Mouse (Mus musculus) liver, embryonic 13.5 days (tissue): ENCODE results near the gene Hoxb4. TPM values are rescaled to one million over a fixed set of nuclear protein-coding genes. Genes with fewer than 3 reads are reported as not detected.

Experiments used
- ATAC-seq: fragments of 200-750 bp; cut with Nextera tagmentation; 2 replicates; pipeline ENCODE4 v1.8.0; 2017; ENCODE audit warnings: low read depth, mild to moderate bottlenecking, moderate number of reproducible peaks, moderate library complexity
- DNase-seq: peaks from one replicate; pipeline ENCODE4 v3.0.0; 2022
- H3K27ac ChIP-seq: fragments of 300-500 bp; sonication (generic); 2 replicates; pipeline ENCODE4 v1.5.1; 2015; ENCODE audit warnings: moderate library complexity, mild to moderate bottlenecking, inconsistent platforms
- H3K27me3 ChIP-seq: fragments of 300-500 bp; sonication (generic); 2 replicates; pipeline ENCODE4 v1.6.1; 2015; ENCODE audit warnings: mild to moderate bottlenecking, inconsistent platforms
- H3K36me3 ChIP-seq: fragments of 300-500 bp; sonication (generic); 2 replicates; pipeline ENCODE4 v1.6.1; 2015; ENCODE audit warnings: mild to moderate bottlenecking, inconsistent platforms
- H3K4me1 ChIP-seq: fragments of 300-500 bp; sonication (generic); replicated peaks from 2 replicates; pipeline ENCODE4 v1.6.1; 2015; ENCODE audit warnings: inconsistent platforms
- H3K4me2 ChIP-seq: fragments of 300-500 bp; sonication (generic); 2 replicates; pipeline ENCODE4 v1.6.1; 2015; ENCODE audit warnings: inconsistent platforms, mild to moderate bottlenecking, moderate library complexity
- H3K4me3 ChIP-seq: fragments of 300-500 bp; sonication (generic); replicated peaks from 2 replicates; pipeline ENCODE4 v1.5.1; 2015; ENCODE audit warnings: mild to moderate bottlenecking, inconsistent platforms
- H3K9ac ChIP-seq: fragments of 300-500 bp; sonication (generic); 2 replicates; pipeline ENCODE4 v1.6.1; 2015; ENCODE audit warnings: mild to moderate bottlenecking, inconsistent platforms
- H3K9me3 ChIP-seq: fragments of 300-500 bp; sonication (generic); replicated peaks from 2 replicates; pipeline ENCODE4 v1.6.1; 2016; ENCODE audit warnings: inconsistent platforms
- WGBS: fragments of 180-500 bp; shearing (Covaris S2); methylation state at CpG from one replicate; pipeline ENCODE4 v1.1.7; 2015; ENCODE audit not compliant: insufficient replicate concordance; 5-methylcytosine and 5-hydroxymethylcytosine counted together
- polyA plus RNA-seq: library from polyadenylated mRNA; unstranded; fragments of >200 nt; fragmentation: Nextera tagmentation; extraction: Ambion mirVana; gene quantifications from 2 replicates; pipeline ENCODE4 v1.2.1, GENCODE M21; 2015

Gene Hoxb4
- polyA plus RNA-seq, 1 experiment from 2014 or later: 0.16 TPM

DNA sequence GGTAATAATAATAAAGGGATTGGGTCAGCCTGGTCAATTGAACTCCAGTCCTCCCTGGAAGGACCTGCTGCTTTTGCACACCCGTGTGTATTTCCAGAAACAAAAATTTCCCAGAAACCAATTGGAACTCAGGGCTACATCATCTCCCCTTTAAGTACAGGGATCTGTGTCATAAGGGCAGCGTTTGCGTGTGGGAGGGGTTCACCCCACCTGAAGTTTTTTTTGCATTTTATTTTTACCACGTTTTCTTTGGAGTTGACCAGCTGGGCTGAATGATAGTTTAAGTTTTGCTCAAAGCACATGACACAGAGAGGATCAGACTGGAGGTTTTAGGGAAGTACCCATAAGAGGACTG, 24.5 kb downstream of the Hoxb4 start:
- Histone ChIP-seq H3K4me2 (no peak overlapping the region), H3K4me1 (peaks cover 7% of the 10 kb centered on the region; the same call in 1 of the 2 replicates), H3K27ac (no peak overlapping the region), H3K9ac (no peak overlapping the region), H3K36me3 (no peaks in the 10 kb centered on the region), H3K4me3 (no peak overlapping the region), H3K27me3 (peaks cover 98% of the 10 kb centered on the region), H3K9me3 (no peaks in the 10 kb centered on the region)
- no peak for DNase-seq
- 6% methylated on average over 4 of the region's 4 CpGs for WGBS
- ATAC-seq: no peak

DNA sequence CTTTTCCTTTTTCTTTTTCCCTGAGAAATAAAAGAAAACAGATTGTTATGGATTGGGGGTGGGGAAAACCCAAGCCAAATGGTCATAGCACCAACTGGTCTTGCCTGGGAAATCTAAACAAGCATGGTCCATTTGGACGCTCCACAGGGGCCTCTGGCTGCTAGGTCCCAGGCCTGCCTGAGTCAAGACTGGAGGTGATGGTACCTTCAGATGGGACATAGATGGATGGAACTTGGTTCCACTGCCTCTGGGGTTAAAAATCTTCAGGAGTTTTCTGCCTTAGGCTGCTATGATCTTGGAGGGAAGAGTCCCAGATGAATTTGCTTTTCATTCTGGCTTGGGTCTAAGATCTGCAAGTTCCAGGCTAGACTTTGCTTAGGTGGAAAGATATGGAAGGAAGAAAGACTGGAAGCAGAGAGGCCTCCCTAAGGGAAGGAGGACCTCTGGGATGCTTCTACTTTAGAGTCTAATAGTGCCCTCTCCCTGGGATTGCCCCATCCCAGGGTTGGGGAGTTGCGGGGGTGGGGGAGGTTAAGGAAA, 25.2 kb downstream of the Hoxb4 start:
- H3K4me1 ChIP-seq: peaks cover 7% of the 10 kb centered on the region; the same call in 1 of the 2 replicates
- H3K9ac ChIP-seq: no peak overlapping the region
- H3K36me3 ChIP-seq: no peaks in the 10 kb centered on the region
- H3K9me3 ChIP-seq: no peaks in the 10 kb centered on the region
- peaks cover 97% of the 10 kb centered on the region for H3K27me3 ChIP-seq
- DNase-seq (no peak), ATAC-seq (no peak)
- WGBS: 51% methylated on average over 2 of the region's 2 CpGs
- no peak overlapping the region for H3K4me2 ChIP-seq
- H3K4me3 ChIP-seq: no peak overlapping the region
- no peak overlapping the region for H3K27ac ChIP-seq

DNA sequence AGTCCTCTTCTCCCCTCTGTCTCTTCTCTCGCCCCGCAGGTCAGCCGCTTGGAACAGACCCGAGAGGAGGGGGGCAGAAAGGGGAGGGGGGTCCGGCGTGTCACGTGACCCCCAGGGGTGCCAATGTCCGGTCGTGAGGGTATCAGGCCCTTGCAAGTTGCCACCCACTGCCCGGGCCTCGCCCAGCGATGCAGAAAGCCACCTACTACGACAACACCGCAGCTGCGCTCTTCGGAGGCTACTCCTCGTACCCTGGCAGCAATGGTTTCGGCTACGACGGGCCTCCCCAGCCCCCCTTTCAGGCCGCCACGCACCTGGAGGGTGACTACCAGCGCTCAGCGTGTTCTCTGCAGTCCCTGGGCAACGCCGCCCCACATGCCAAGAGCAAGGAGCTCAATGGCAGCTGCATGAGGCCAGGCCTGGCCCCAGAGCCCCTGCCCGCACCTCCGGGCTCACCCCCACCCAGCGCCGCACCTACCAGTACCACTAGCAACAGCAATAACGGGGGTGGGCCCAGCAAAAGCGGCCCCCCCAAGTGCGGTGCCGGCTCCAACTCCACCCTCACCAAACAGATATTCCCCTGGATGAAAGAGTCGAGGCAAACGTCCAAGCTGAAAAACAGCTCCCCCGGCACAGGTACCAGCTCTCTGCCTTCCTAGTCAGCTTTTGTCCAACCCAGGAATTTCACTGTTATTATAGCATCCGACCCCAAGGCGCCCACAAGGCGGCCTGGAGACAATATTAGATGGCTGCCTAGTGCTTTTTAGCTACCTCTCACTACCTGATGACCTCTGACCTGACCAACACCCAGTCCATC, 26.2 kb downstream of the Hoxb4 start:
- H3K9me3 ChIP-seq: no peaks in the 10 kb centered on the region
- H3K4me2 ChIP-seq: no peak overlapping the region
- no peaks in the 10 kb centered on the region for H3K36me3 ChIP-seq
- no peak for DNase-seq
- H3K9ac ChIP-seq: no peak overlapping the region
- no peak for ATAC-seq
- H3K27me3 ChIP-seq: peaks cover 97% of the 10 kb centered on the region
- H3K4me3 ChIP-seq: no peak overlapping the region
- WGBS: 37% methylated on average over 35 of the region's 40 CpGs
- peak overlapping the region; percentile 55 for H3K27ac ChIP-seq
- peaks cover 4% of the 10 kb centered on the region; the same call in 1 of the 2 replicates for H3K4me1 ChIP-seq

DNA sequence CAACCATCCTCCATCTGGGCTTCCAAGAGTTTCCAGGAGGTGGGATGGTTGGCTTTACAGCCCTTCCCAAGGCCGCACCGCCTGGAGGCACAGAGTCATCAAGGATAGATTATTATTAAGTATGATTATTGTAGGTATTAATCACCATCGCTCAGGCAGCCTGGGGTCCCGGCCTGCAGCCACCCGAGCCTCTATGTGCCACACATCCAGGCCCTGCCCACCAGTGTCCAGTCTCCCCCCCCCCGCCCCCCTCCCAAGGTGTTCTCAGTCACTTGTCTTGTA, 26.8 kb downstream of the Hoxb4 start:
- peaks cover 97% of the 10 kb centered on the region for H3K27me3 ChIP-seq
- WGBS: 44% methylated on average over 6 of the region's 6 CpGs
- no peak overlapping the region for H3K4me3 ChIP-seq
- peaks cover 4% of the 10 kb centered on the region; the same call in 1 of the 2 replicates for H3K4me1 ChIP-seq
- no peak overlapping the region for H3K9ac ChIP-seq
- H3K4me2 ChIP-seq: no peak overlapping the region
- no peaks in the 10 kb centered on the region for H3K36me3 ChIP-seq
- no peak for DNase-seq
- no peak overlapping the region for H3K27ac ChIP-seq
- no peak for ATAC-seq
- no peaks in the 10 kb centered on the region for H3K9me3 ChIP-seq

DNA sequence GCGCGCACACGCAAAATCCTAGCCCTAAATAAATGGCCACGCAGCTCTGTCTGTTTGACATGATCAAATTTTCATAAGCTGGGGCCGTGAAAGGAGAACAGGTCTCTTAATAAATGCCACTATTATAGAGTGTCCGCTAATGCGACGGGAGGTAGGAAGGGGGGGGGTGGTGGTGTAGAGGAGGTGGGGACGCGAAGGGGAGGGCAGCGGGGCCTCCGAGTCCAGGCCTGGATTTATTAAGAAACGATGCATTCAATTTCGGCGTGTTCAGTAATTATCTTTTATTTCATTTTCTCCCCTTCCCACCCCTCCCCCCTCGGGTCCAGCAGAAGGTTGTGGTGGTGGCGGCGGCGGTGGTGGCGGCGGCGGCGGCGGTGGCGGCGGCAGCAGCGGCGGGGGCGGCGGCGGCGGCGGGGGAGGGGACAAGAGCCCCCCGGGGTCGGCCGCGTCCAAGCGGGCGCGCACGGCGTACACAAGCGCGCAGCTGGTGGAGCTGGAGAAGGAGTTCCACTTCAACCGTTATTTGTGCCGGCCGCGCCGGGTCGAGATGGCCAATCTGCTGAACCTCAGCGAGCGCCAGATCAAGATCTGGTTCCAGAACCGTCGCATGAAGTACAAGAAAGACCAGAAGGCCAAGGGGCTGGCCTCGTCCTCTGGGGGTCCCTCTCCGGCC, 27.3 kb downstream of the Hoxb4 start:
- WGBS: 7% methylated on average over 48 of the region's 56 CpGs
- Histone ChIP-seq H3K4me2 (peak overlapping the region; percentile 49), H3K4me1 (peaks cover 4% of the 10 kb centered on the region; the same call in 1 of the 2 replicates), H3K4me3 (peak overlapping the region; percentile 35), H3K36me3 (no peaks in the 10 kb centered on the region), H3K27ac (no peak overlapping the region), H3K9me3 (no peaks in the 10 kb centered on the region), H3K9ac (no peak overlapping the region), H3K27me3 (peaks cover 97% of the 10 kb centered on the region)
- no peak for ATAC-seq
- DNase-seq: no peak

DNA sequence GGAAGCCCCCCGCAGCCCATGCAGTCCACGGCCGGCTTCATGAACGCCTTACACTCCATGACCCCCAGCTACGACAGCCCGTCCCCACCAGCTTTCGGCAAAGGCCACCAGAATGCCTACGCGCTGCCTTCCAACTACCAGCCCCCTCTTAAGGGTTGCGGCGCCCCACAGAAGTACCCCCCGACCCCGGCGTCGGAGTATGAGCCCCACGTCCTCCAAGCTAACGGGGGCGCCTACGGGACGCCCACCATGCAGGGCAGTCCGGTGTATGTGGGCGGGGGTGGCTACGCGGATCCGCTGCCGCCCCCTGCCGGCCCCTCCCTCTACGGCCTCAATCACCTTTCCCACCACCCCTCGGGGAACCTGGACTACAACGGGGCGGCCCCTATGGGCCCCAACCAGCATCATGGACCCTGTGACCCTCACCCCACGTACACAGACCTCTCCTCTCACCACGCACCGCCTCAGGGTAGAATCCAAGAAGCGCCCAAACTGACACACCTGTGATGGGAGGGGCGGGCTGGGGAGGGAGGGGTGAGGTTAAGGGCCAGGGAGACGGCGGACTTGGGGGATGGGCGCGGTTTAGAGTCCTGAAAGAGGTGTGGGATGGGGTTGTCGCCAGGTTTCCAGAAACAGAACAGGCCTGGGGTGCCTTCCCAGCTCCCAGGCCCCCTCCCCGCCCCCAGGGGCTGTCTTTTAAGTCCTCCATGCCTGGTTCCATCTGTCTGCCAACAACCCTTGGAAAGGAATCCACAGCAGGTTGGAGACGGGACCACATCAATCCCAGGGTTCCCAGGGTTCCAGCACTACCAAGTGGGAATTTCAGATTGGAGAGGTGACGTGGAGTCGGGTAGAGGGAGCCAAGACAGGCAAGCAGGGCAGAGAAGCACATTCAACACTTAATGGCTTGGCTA, 28.1 kb downstream of the Hoxb4 start:
- Histone ChIP-seq H3K4me3 (peak overlapping the region; percentile 35), H3K27ac (no peak overlapping the region), H3K27me3 (peaks cover 97% of the 10 kb centered on the region), H3K9ac (no peak overlapping the region), H3K4me1 (peaks cover 4% of the 10 kb centered on the region; the same call in 1 of the 2 replicates), H3K4me2 (peak overlapping the region; percentile 49), H3K9me3 (no peaks in the 10 kb centered on the region), H3K36me3 (no peaks in the 10 kb centered on the region)
- ATAC-seq: no peak
- WGBS: 18% methylated on average over 45 of the region's 45 CpGs
- no peak for DNase-seq

DNA sequence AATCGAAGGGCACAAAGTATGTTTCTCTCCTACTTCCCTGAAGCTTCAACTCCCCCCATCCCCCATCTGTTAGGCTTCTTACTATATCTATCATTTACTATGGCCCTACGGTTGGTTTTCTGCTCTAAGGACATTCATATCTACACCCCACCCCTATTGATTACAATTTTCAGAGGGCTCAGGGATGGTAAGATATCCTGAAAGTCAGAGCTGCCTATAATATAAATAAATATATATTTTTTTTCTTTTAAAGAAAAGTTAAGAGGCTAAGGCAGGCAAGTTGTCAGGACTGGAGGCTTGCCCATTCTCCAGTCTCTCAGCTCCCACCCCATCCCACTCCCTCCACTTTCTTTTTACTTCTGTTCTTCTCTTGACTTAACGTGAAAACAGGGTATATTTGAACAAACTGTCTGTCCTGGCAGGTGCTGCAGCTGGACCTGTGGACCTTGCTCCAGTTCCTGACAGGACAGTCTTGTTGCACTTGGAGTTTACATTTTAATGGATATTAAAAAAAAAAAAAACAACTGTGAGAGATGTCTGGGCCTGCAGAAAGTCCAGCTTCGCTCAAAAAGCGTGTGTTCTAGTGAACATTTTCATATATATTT, 29.0 kb downstream of the Hoxb4 start:
- peaks cover 97% of the 10 kb centered on the region for H3K27me3 ChIP-seq
- 0 out of 2 replicates have a peak, but pooled peaks cover 4% of the 10 kb centered on the region for H3K4me1 ChIP-seq
- H3K9me3 ChIP-seq: no peaks in the 10 kb centered on the region
- 53% methylated on average over 5 of the region's 5 CpGs for WGBS
- H3K4me2 ChIP-seq: no peak overlapping the region
- H3K9ac ChIP-seq: no peak overlapping the region
- H3K4me3 ChIP-seq: no peak overlapping the region
- ATAC-seq (no peak), DNase-seq (no peak)
- no peaks in the 10 kb centered on the region for H3K36me3 ChIP-seq
- H3K27ac ChIP-seq: no peak overlapping the region

DNA sequence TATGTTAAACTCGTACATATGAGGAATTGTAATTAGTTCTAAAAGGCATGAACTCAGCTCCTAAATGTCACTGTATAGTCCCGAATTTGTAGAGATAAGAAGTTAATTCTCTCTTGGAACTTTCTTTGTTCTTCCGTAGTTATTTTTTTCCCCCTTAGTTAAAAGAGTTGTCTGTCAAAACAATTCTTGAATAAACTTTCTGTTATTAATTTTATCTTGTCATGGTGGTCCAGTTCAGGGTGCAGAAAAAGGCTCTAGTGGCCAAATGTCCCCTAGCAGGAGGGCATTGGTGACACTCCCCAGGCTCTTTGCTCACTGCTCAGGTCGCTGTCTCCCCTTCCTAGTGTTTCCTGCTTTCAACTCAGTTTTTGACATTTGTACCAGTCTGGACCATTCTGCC, 29.6 kb downstream of the Hoxb4 start:
- 23% methylated on average over 4 of the region's 4 CpGs for WGBS
- 0 out of 2 replicates have a peak, but pooled peaks cover 4% of the 10 kb centered on the region for H3K4me1 ChIP-seq
- H3K9ac ChIP-seq: no peak overlapping the region
- DNase-seq: no peak
- ATAC-seq: no peak
- no peaks in the 10 kb centered on the region for H3K9me3 ChIP-seq
- H3K4me3 ChIP-seq: no peak overlapping the region
- peaks cover 97% of the 10 kb centered on the region for H3K27me3 ChIP-seq
- H3K4me2 ChIP-seq: no peak overlapping the region
- H3K27ac ChIP-seq: no peak overlapping the region
- H3K36me3 ChIP-seq: no peaks in the 10 kb centered on the region

DNA sequence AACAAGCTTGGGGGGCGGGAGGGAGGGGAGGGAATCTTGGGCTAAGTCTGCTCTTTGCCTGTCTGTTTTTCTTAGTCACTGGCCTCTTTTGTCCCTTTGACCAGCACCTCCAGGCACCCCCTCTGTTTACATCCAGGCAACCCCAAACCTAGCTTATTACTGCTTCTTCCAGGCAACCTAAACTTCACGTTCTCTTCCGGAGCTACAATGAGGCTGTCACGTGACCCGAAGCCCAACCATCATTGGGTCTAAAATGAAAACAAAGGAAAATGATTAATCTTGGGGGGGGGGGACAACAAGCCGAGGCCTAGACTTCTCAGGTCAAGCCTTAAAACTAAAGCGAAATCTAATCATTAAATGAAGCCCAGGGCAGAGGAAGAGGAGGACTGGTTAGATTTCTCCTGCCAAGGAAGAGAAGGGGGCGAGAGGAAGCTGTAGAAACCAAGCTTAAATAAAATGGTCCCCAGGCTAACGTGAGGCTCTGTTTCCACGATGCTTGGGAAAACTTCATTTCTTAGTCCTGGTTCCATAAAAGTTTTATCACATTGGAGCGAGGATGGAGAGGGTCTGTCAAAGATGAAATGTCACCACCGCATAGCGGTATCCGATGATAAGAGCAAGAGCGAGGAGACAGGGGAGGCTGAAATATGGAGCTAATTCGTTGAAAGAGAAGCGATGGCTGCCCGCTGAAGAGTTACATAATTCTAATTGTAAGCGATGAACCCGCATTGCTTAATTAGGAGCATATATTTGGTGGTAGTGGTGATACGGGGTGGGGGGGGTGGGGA, 30.3 kb downstream of the Hoxb4 start:
- Histone ChIP-seq H3K4me1 (0 out of 2 replicates have a peak, but pooled peaks cover 4% of the 10 kb centered on the region), H3K9me3 (no peaks in the 10 kb centered on the region), H3K36me3 (no peaks in the 10 kb centered on the region), H3K9ac (no peak overlapping the region), H3K4me3 (no peak overlapping the region), H3K27me3 (peaks cover 97% of the 10 kb centered on the region), H3K27ac (no peak overlapping the region), H3K4me2 (no peak overlapping the region)
- DNase-seq: no peak
- no peak for ATAC-seq
- 21% methylated on average over 21 of the region's 21 CpGs for WGBS

DNA sequence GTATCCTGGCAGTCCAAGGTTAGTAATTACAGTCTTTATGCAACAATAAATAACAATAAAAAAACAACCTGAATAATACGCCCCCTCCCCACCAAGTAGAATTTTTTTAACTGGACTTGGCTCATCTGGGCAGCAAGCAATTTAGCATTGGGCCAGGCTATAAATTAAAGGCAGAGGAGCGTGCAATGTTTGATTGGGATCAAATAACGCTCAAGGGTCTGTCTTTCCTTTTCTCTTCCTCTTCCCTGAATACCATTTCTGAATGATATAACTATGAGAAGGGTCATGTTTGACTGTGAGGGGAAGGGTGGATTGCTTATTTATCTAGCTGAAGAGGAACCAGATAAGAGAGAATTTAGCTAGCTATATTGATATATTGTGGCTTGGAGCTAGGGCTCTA, 30.9 kb downstream of the Hoxb4 start:
- DNase-seq (no peak), ATAC-seq (no peak)
- no peak overlapping the region for H3K27ac ChIP-seq
- H3K4me1 ChIP-seq: 0 out of 2 replicates have a peak, but pooled peaks cover 4% of the 10 kb centered on the region
- H3K9ac ChIP-seq: no peak overlapping the region
- peaks cover 96% of the 10 kb centered on the region for H3K27me3 ChIP-seq
- no peaks in the 10 kb centered on the region for H3K36me3 ChIP-seq
- H3K4me2 ChIP-seq: no peak overlapping the region
- no peaks in the 10 kb centered on the region for H3K9me3 ChIP-seq
- no peak overlapping the region for H3K4me3 ChIP-seq
- WGBS: 56% methylated on average over 3 of the region's 3 CpGs
